Comparison of ENCODE assay signal across 21 mouse cellular contexts in the genomic region with DNA sequence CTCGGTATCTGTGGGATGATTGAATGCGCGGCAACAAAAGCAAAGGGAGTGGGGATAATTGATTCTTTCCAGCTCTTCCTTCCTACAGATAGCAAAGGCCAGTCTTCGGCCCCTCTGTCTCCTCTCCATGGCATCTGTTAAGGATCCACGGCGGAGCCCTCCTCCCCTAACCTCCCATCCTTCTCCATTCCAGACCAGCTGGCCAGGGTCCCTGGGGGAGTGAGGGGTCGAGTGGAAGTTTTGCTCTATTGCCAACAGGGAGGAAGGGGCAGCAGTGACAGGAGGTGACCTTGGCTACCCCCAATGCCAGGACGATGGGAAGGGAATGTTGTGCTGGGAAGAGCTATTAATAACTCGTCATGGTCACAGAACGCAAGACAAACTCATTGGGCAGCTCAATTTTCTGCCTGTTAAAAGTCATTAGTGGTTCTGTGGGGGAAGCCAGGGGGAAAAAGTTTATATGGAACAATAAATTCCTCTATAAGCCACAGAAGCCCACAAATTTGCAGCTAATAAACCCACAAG. TPM values are rescaled to one million over a fixed set of nuclear protein-coding genes. Genes with fewer than 3 reads are reported as not detected.
DNase-seq lines count a peak whose midpoint lies in the region; ATAC-seq lines count a peak whose summit lies in the region.
"Had no signal": no experiment of that assay in that cellular context is flagged by ENCODE, and none has a peak within 500 bp of the region (broad histone marks: within the 10 kb centered on the region; RNA-seq: fewer than 3 reads in every experiment).

No protein-coding gene starts in this region.

- WGBS in heart, embryonic 14.5 days = 36% methylated on average over 10 of the region's 10 CpGs
- 36% methylated on average over 10 of the region's 10 CpGs for WGBS in limb, embryonic 13.5 days
- 52% methylated on average over 10 of the region's 10 CpGs for whole genome bisulfite sequencing in limb, embryonic 10.5 days
- WGBS in neural tube, embryonic 11.5 days = 28% methylated on average over 10 of the region's 10 CpGs

- H3K27me3 ChIP-seq in heart, embryonic 14.5 days (ENCODE audit: control insufficient read depth, insufficient read depth, low read length) = no peaks in the 10 kb centered on the region
- peaks cover 62% of the 10 kb centered on the region for H3K27me3 ChIP-seq in limb, embryonic 13.5 days
- peaks cover 12% of the 10 kb centered on the region for H3K27me3 ChIP-seq in limb, embryonic 10.5 days (ENCODE audit: low read depth, poor library complexity, severe bottlenecking)
- H3K27me3 ChIP-seq in neural tube, embryonic 11.5 days (ENCODE audit: control insufficient read depth, insufficient read depth, low read length) = 0 out of 2 replicates have a peak, but pooled peaks cover 3% of the 10 kb centered on the region
- H3K27me3 ChIP-seq: embryonic facial prominence, embryonic 13.5 days; intestine, embryonic 15.5 days had no signal

- H3K9me3 ChIP-seq in heart, embryonic 14.5 days (ENCODE audit: control insufficient read depth, low read length) = no peaks in the 10 kb centered on the region
- no peaks in the 10 kb centered on the region for H3K9me3 ChIP-seq in limb, embryonic 13.5 days
- H3K9me3 ChIP-seq in limb, embryonic 10.5 days (replicated peaks) = no peaks in the 10 kb centered on the region
- H3K9me3 ChIP-seq in neural tube, embryonic 11.5 days (ENCODE audit: control insufficient read depth, low read length) = no peaks in the 10 kb centered on the region
- H3K9me3 ChIP-seq: embryonic facial prominence, embryonic 13.5 days; G1E; intestine, embryonic 15.5 days; megakaryocyte, embryonic 14.5 days had no signal

- no peak overlapping the region for H3K9ac ChIP-seq in heart, embryonic 14.5 days (ENCODE audit: low read length)
- no peak overlapping the region for H3K9ac ChIP-seq in limb, embryonic 13.5 days
- no peak overlapping the region for H3K9ac ChIP-seq in neural tube, embryonic 11.5 days (ENCODE audit: low read length)
- H3K9ac ChIP-seq: embryonic facial prominence, embryonic 13.5 days; forebrain, postnatal 0 days; intestine, embryonic 15.5 days; liver, postnatal 0 days had no signal

- H3K36me3 ChIP-seq in heart, embryonic 14.5 days (ENCODE audit: control insufficient read depth, insufficient read depth, low read length) = no peaks in the 10 kb centered on the region
- H3K36me3 ChIP-seq in limb, embryonic 13.5 days = no peaks in the 10 kb centered on the region
- no peaks in the 10 kb centered on the region for H3K36me3 ChIP-seq in limb, embryonic 10.5 days
- H3K36me3 ChIP-seq in neural tube, embryonic 11.5 days (ENCODE audit: control insufficient read depth, insufficient read depth, low read length) = no peaks in the 10 kb centered on the region
- H3K36me3 ChIP-seq: embryonic facial prominence, embryonic 13.5 days; G1E; intestine, embryonic 15.5 days had no signal

- ATAC-seq in heart, embryonic 14.5 days (ENCODE audit: insufficient number of reproducible peaks, insufficient read depth, low FRiP score, low read depth) = no peak
- 0 out of 2 replicates have a peak, but pooled peaks have one; percentile 8 for ATAC-seq in limb, embryonic 13.5 days (ENCODE audit: low FRiP score, low read depth)
- no peak for ATAC-seq in neural tube, embryonic 11.5 days (ENCODE audit: insufficient read depth, low FRiP score, low TSS enrichment)
- ATAC-seq: CD4-positive, CD25-positive, alpha-beta regulatory T cell, adult 4 months; forebrain, postnatal 0 days; intestine, embryonic 15.5 days; liver, postnatal 0 days had no signal

- H3K4me3 ChIP-seq in heart, embryonic 14.5 days (ENCODE audit: control insufficient read depth in 1 of 2, insufficient read depth in 1 of 2, low read depth in 1 of 2, low read length in 2 of 2) = no peak overlapping the region
- no peak overlapping the region for H3K4me3 ChIP-seq in limb, embryonic 13.5 days
- H3K4me3 ChIP-seq in limb, embryonic 10.5 days = no peak overlapping the region
- H3K4me3 ChIP-seq in neural tube, embryonic 11.5 days (ENCODE audit: low read depth, low read length) = no peak overlapping the region
- H3K4me3 ChIP-seq: embryonic facial prominence, embryonic 13.5 days; intestine, embryonic 15.5 days; megakaryocyte, embryonic 14.5 days had no signal

- intact Hi-C loops in left cerebral cortex, postnatal 25 days (cut with DNase I) = no loop called here

- peaks cover 57 to 75% of the 10 kb centered on the region in 2 experiments for H3K4me1 ChIP-seq in heart, embryonic 14.5 days (ENCODE audit: control insufficient read depth in 2 of 2, insufficient read depth in 2 of 2, low read length in 2 of 2)
- H3K4me1 ChIP-seq in limb, embryonic 13.5 days = peaks cover 54% of the 10 kb centered on the region
- H3K4me1 ChIP-seq in limb, embryonic 10.5 days = peaks cover 43% of the 10 kb centered on the region
- peaks cover 10% of the 10 kb centered on the region; the same call in 1 of the 2 replicates for H3K4me1 ChIP-seq in neural tube, embryonic 11.5 days (ENCODE audit: control insufficient read depth, insufficient read depth, low read length)

- DNase-seq in heart, adult 11 months = no peak
- no peak for DNase-seq in limb, embryonic 10.5 days (ENCODE audit: low spot score)
- peak; percentile 38 for DNase-seq in embryo, embryonic 9.5 days (ENCODE audit: extremely low spot score)
- DNase-seq in neural tube, embryonic 11.5 days (ENCODE audit: low spot score) = peak; percentile 47
- DNase-seq in left cerebral cortex, postnatal 25 days (ENCODE audit: low spot score in 2 of 2) = no peak
- DNase-seq: cerebellum, postnatal 25 days; forebrain, postnatal 0 days; kidney, postnatal 14 days; liver; liver, postnatal 0 days; lung, postnatal 14 days; retina, postnatal 1 day; right cerebral cortex, postnatal 4 days; thymus, postnatal 36 days had no signal

- peak overlapping the region; percentile 44 for H3K4me2 ChIP-seq in heart, embryonic 14.5 days (ENCODE audit: low read length)
- no peak overlapping the region for H3K4me2 ChIP-seq in limb, embryonic 13.5 days (replicated peaks)
- H3K4me2 ChIP-seq in neural tube, embryonic 11.5 days (ENCODE audit: low read depth) = no peak overlapping the region
- H3K4me2 ChIP-seq: embryonic facial prominence, embryonic 13.5 days; intestine, embryonic 15.5 days had no signal

- peak overlapping the region; percentile 47 to 81; a peak in 2 of 4 replicates for H3K27ac ChIP-seq in heart, embryonic 14.5 days (replicated peaks in 1 of 2; ENCODE audit: control insufficient read depth in 1 of 2, insufficient read depth in 1 of 2, low read depth in 2 of 2, low read length in 2 of 2)
- H3K27ac ChIP-seq in limb, embryonic 13.5 days = no peak overlapping the region
- no peak overlapping the region for H3K27ac ChIP-seq in limb, embryonic 10.5 days
- H3K27ac ChIP-seq in neural tube, embryonic 11.5 days (ENCODE audit: low read depth, low read length) = no peak overlapping the region
- H3K27ac ChIP-seq: embryonic facial prominence, embryonic 13.5 days; intestine, embryonic 15.5 days had no signal

RNA-seq across cellular contexts. Expression of a gene that starts 52.6 kb away (rescaled TPM):
- 44.7 and 47.9 TPM in 2 replicates for polyA plus RNA-seq in heart, embryonic 14.5 days (2014; fragmentation: Nextera tagmentation; extraction: Ambion mirVana)
- 29.6 and 32.5 TPM in 2 replicates for polyA plus RNA-seq in limb, embryonic 13.5 days (2015; fragmentation: Nextera tagmentation; extraction: Ambion mirVana)
- 50.2 and 51.1 TPM in 2 replicates for polyA plus RNA-seq in limb, embryonic 10.5 days (2016; fragmentation: Nextera tagmentation; extraction: Ambion mirVana)
- polyA plus RNA-seq in neural tube, embryonic 11.5 days (2014; fragmentation: Nextera tagmentation; extraction: Ambion mirVana) = 39.2 and 44.8 TPM in 2 replicates
- total RNA-seq in left cerebral cortex, postnatal 25 days (2021) = 1 to 10 TPM; 2.7 to 3.1 TPM

RNA-seq across cellular contexts. Expression of a gene that starts 59.2 kb away (rescaled TPM):
- 35.7 and 35.9 TPM in 2 replicates for polyA plus RNA-seq in heart, embryonic 14.5 days (2014; fragmentation: Nextera tagmentation; extraction: Ambion mirVana)
- polyA plus RNA-seq in limb, embryonic 13.5 days (2015; fragmentation: Nextera tagmentation; extraction: Ambion mirVana) = 6.5 and 7.1 TPM in 2 replicates
- 5.5 and 5.7 TPM in 2 replicates for polyA plus RNA-seq in limb, embryonic 10.5 days (2016; fragmentation: Nextera tagmentation; extraction: Ambion mirVana)
- polyA plus RNA-seq in neural tube, embryonic 11.5 days (2014; fragmentation: Nextera tagmentation; extraction: Ambion mirVana) = 6.8 and 7.8 TPM in 2 replicates
- 10 to 100 TPM; 79.1 to 81.7 TPM for total RNA-seq in left cerebral cortex, postnatal 25 days (2021)

Comparison
In these comparisons a context has a peak if more than half of its experiments do, and no peak if none do; other contexts are left out.
1. H3K27ac ChIP-seq: peak in heart, embryonic 14.5 days (2 of 2); none in limb, embryonic 13.5 days (single experiment), limb, embryonic 10.5 days (single experiment) and neural tube, embryonic 11.5 days (single experiment).
2. DNase-seq: peak in embryo, embryonic 9.5 days (single experiment) and neural tube, embryonic 11.5 days (single experiment); none in heart, adult 11 months (single experiment), limb, embryonic 10.5 days (single experiment) and left cerebral cortex, postnatal 25 days (0 of 2).